Mouse (Mus musculus) stomach, embryonic 14.5 days (tissue): Measurements from ENCODE around the gene Chit1. TPM values are rescaled to one million over a fixed set of nuclear protein-coding genes. Genes with fewer than 3 reads are reported as not detected.

Experiments used
- ATAC-seq: fragments of 200-750 bp; cut with Nextera tagmentation; 2 replicates; pipeline ENCODE4 v1.8.0; 2017; ENCODE audit warnings: low read depth, moderate TSS enrichment; ENCODE audit not compliant: insufficient number of reproducible peaks, insufficient read depth, low FRiP score
- H3K27ac ChIP-seq: fragments of 300-500 bp; sonication (generic); 2 replicates; pipeline ENCODE4 v1.5.1; 2014; ENCODE audit warnings: mild to moderate bottlenecking, low read length, moderate library complexity, mixed read lengths
- H3K27me3 ChIP-seq: fragments of 300-500 bp; sonication (generic); 2 replicates; pipeline ENCODE4 v1.6.1; 2014; ENCODE audit warnings: low read length, control low read depth, mixed read lengths; ENCODE audit not compliant: control insufficient read depth, insufficient read depth
- H3K36me3 ChIP-seq: fragments of 300-500 bp; sonication (generic); 2 replicates; pipeline ENCODE4 v1.6.1; 2014; ENCODE audit warnings: mild to moderate bottlenecking, control low read depth, low read length, moderate library complexity, mixed read lengths; ENCODE audit not compliant: control insufficient read depth, insufficient read depth
- H3K4me1 ChIP-seq: fragments of 300-500 bp; sonication (generic); 2 replicates; pipeline ENCODE4 v1.6.1; 2014; ENCODE audit warnings: low read length, control low read depth, mixed read lengths; ENCODE audit not compliant: control insufficient read depth, insufficient read depth
- H3K4me2 ChIP-seq: fragments of 300-500 bp; sonication (generic); replicated peaks from 2 replicates; pipeline ENCODE4 v1.6.1; 2014; ENCODE audit warnings: low read depth, low read length, control low read depth
- H3K4me3 ChIP-seq: fragments of 300-500 bp; sonication (generic); 2 replicates; pipeline ENCODE4 v1.5.1; 2014; ENCODE audit warnings: low read depth, low read length, control low read depth
- H3K9ac ChIP-seq: fragments of 300-500 bp; sonication (generic); replicated peaks from 2 replicates; pipeline ENCODE4 v1.6.1; 2014; ENCODE audit warnings: low read depth, mild to moderate bottlenecking, control low read depth, low read length, moderate library complexity, mixed read lengths
- H3K9me3 ChIP-seq: fragments of 300-500 bp; sonication (generic); 2 replicates; pipeline ENCODE4 v1.6.1; 2016; ENCODE audit warnings: low read depth, low read length, control low read depth; ENCODE audit not compliant: control insufficient read depth
- WGBS: fragments of 180-500 bp; shearing (Covaris S2); extraction: QIAGEN DNeasy Blood & Tissue Kit; methylation state at CpG from one replicate; pipeline ENCODE4 v1.1.7; 2014; 5-methylcytosine and 5-hydroxymethylcytosine counted together
- polyA plus RNA-seq: library from polyadenylated mRNA; unstranded; fragments of >200 nt; fragmentation: Nextera tagmentation; extraction: Ambion mirVana; gene quantifications from 2 replicates; pipeline ENCODE4 v1.2.1, GENCODE M21; 2014

Gene Chit1
- polyA plus RNA-seq, 1 experiment from 2014 or later = not detected

GRCm38 (mm10) chr1:134164454-134164853 is 53.4 kb downstream of the Chit1 start:
- H3K27ac ChIP-seq = no peak overlapping the region
- no peak overlapping the region for H3K4me2 ChIP-seq
- no peak overlapping the region for H3K4me3 ChIP-seq
- H3K27me3 ChIP-seq = no peaks in the 10 kb centered on the region
- no peaks in the 10 kb centered on the region for H3K4me1 ChIP-seq
- WGBS = 64% methylated on average over 4 of the region's 4 CpGs
- H3K9me3 ChIP-seq = no peaks in the 10 kb centered on the region
- H3K9ac ChIP-seq = no peak overlapping the region
- no peak for ATAC-seq
- H3K36me3 ChIP-seq = no peaks in the 10 kb centered on the region

GRCm38 (mm10) chr1:134166547-134166946 is 55.5 kb downstream of the Chit1 start:
- H3K27ac ChIP-seq = no peak overlapping the region
- H3K27me3 ChIP-seq = no peaks in the 10 kb centered on the region
- no peaks in the 10 kb centered on the region for H3K4me1 ChIP-seq
- H3K4me2 ChIP-seq = no peak overlapping the region
- no peaks in the 10 kb centered on the region for H3K9me3 ChIP-seq
- no peak overlapping the region for H3K4me3 ChIP-seq
- no peak for ATAC-seq
- H3K36me3 ChIP-seq = no peaks in the 10 kb centered on the region
- H3K9ac ChIP-seq = no peak overlapping the region
- WGBS = 85% methylated on average over 3 of the region's 3 CpGs

- WGBS = 65% methylated on average over 14 of the region's 14 CpGs
- no peak for ATAC-seq
- no peaks in the 10 kb centered on the region for H3K27me3 ChIP-seq
- no peaks in the 10 kb centered on the region for H3K36me3 ChIP-seq
- no peak overlapping the region for H3K4me3 ChIP-seq
- no peak overlapping the region for H3K9ac ChIP-seq
- H3K27ac ChIP-seq = no peak overlapping the region
- H3K4me2 ChIP-seq = no peak overlapping the region
- H3K4me1 ChIP-seq = no peaks in the 10 kb centered on the region
- H3K9me3 ChIP-seq = no peaks in the 10 kb centered on the region
Observed at GRCm38 (mm10) chr1:134167416-134168305, 56.6 kb downstream of the Chit1 start.

GRCm38 (mm10) chr1:134168567-134168966 is 57.5 kb downstream of the Chit1 start:
- ATAC-seq = no peak
- H3K27ac ChIP-seq = no peak overlapping the region
- no peak overlapping the region for H3K9ac ChIP-seq
- H3K4me1 ChIP-seq = no peaks in the 10 kb centered on the region
- no peak overlapping the region for H3K4me2 ChIP-seq
- H3K36me3 ChIP-seq = no peaks in the 10 kb centered on the region
- H3K4me3 ChIP-seq = no peak overlapping the region
- 71% methylated on average over 3 of the region's 3 CpGs for WGBS
- no peaks in the 10 kb centered on the region for H3K27me3 ChIP-seq
- H3K9me3 ChIP-seq = no peaks in the 10 kb centered on the region

- no peak overlapping the region for H3K4me3 ChIP-seq
- no peak overlapping the region for H3K27ac ChIP-seq
- H3K27me3 ChIP-seq = no peaks in the 10 kb centered on the region
- no peaks in the 10 kb centered on the region for H3K36me3 ChIP-seq
- no peak overlapping the region for H3K4me2 ChIP-seq
- WGBS = 77% methylated on average over 8 of the region's 8 CpGs
- no peaks in the 10 kb centered on the region for H3K9me3 ChIP-seq
- no peaks in the 10 kb centered on the region for H3K4me1 ChIP-seq
- no peak overlapping the region for H3K9ac ChIP-seq
- ATAC-seq = no peak
Observed at GRCm38 (mm10) chr1:134168985-134169697, 58.1 kb downstream of the Chit1 start.

- Histone ChIP-seq H3K27ac (no peak overlapping the region), H3K27me3 (no peaks in the 10 kb centered on the region), H3K4me1 (no peaks in the 10 kb centered on the region), H3K9me3 (no peaks in the 10 kb centered on the region), H3K4me3 (no peak overlapping the region), H3K4me2 (no peak overlapping the region), H3K9ac (no peak overlapping the region), H3K36me3 (no peaks in the 10 kb centered on the region)
- WGBS = 54% methylated on average over 7 of the region's 7 CpGs
- no peak for ATAC-seq
Observed at GRCm38 (mm10) chr1:134173081-134173480, 62.0 kb downstream of the Chit1 start.

GRCm38 (mm10) chr1:134177976-134178375 is 66.9 kb downstream of the Chit1 start:
- no peaks in the 10 kb centered on the region for H3K36me3 ChIP-seq
- 81% methylated on average over 5 of the region's 5 CpGs for WGBS
- H3K27ac ChIP-seq = no peak overlapping the region
- no peak overlapping the region for H3K4me3 ChIP-seq
- H3K9me3 ChIP-seq = no peaks in the 10 kb centered on the region
- ATAC-seq = no peak
- 0 out of 2 replicates have a peak, but pooled peaks cover 2% of the 10 kb centered on the region for H3K4me1 ChIP-seq
- H3K9ac ChIP-seq = no peak overlapping the region
- H3K27me3 ChIP-seq = no peaks in the 10 kb centered on the region
- H3K4me2 ChIP-seq = no peak overlapping the region

- ATAC-seq = no peak
- 58% methylated on average over 4 of the region's 4 CpGs for WGBS
- H3K27ac ChIP-seq = no peak within 1 kb of the TSS
Observed at GRCm38 (mm10) chr1:134182025-134182424, 71.0 kb downstream of the Chit1 start, which contains the start of gene Chil1. TSS of gene Chil1 (plus strand) at chr1:134182176.

More at GRCm38 (mm10) chr1:134182025-134182424, 71.0 kb downstream of the Chit1 start, which contains the start of gene Chil1:
- Histone ChIP-seq H3K36me3 (no peaks in the 10 kb centered on the region), H3K9me3 (no peaks in the 10 kb centered on the region), H3K4me2 (no peak within 1 kb of the TSS), H3K4me3 (no peak within 1 kb of the TSS), H3K9ac (no peak within 1 kb of the TSS), H3K4me1 (0 out of 2 replicates have a peak, but pooled peaks cover 2% of the 10 kb centered on the region), H3K27me3 (no peaks in the 10 kb centered on the region)
